In genomic region chr7:44537496-44537895, GRCm38 (mm10) we compare ENCODE assay signal across 33 mouse cellular contexts. TPM values are rescaled to one million over a fixed set of nuclear protein-coding genes. Genes with fewer than 3 reads are reported as not detected.
DNase-seq lines count a peak whose midpoint lies in the region; ATAC-seq lines count a peak whose summit lies in the region.
"Had no signal": no experiment of that assay in that cellular context is flagged by ENCODE, and none has a peak within 500 bp of the region (broad histone marks: within the 10 kb centered on the region; RNA-seq: fewer than 3 reads in every experiment).

No protein-coding gene starts in this region.

- H3K4me3 ChIP-seq in liver, embryonic 11.5 days (ENCODE audit: low read depth, low read length) = no peak overlapping the region
- H3K4me3 ChIP-seq: erythroblast, embryonic 14.5 days; gastrocnemius, adult 2 months; hindbrain, embryonic 10.5 days; layer of hippocampus, adult 2 months; limb, embryonic 10.5 days; limb, embryonic 15.5 days had no signal

- H3K4me1 ChIP-seq in liver, embryonic 11.5 days (replicated peaks; ENCODE audit: control insufficient read depth, insufficient read depth, low read length) = no peaks in the 10 kb centered on the region

- DNase-seq in cerebellum, adult 11 months = peak; percentile 72
- DNase-seq in cerebellum, postnatal 4 days (ENCODE audit: low spot score in 2 of 2) = no peak
- peak; percentile 38 for DNase-seq in ovary, postnatal 36 days (ENCODE audit: low spot score)
- no peak for DNase-seq in ovary, postnatal 10 days (ENCODE audit: low spot score)
- peak; percentile 79 for DNase-seq in cerebellum, adult 9-10 months
- DNase-seq in cerebellum, postnatal 36 days = peak; percentile 73 to 78
- DNase-seq in liver, embryonic 11.5 days (ENCODE audit: low spot score) = no peak
- no peak for DNase-seq in lung, postnatal 14 days
- DNase-seq: adrenal gland, adult 8-10 months; gastrocnemius, adult 2 months; heart, postnatal 14 days; kidney, adult 9 months; kidney, postnatal 25 days; lung, adult 2 months; lung, postnatal 10 days; right cerebral cortex, postnatal 4 days had no signal

- no peaks in the 10 kb centered on the region for H3K9me3 ChIP-seq in liver, embryonic 11.5 days (ENCODE audit: control insufficient read depth, low read length)
- H3K9me3 ChIP-seq: G1E; hindbrain, embryonic 10.5 days; limb, embryonic 10.5 days; limb, embryonic 15.5 days had no signal

- ATAC-seq in liver, embryonic 11.5 days (replicated peaks; ENCODE audit: low FRiP score) = no peak
- ATAC-seq: forebrain, embryonic 16.5 days; hindbrain, postnatal 0 days; intestine, postnatal 0 days; midbrain, embryonic 16.5 days had no signal

- H3K9ac ChIP-seq in liver, embryonic 11.5 days (ENCODE audit: low read depth, low read length) = no peak overlapping the region
- H3K9ac ChIP-seq: limb, embryonic 15.5 days; liver, embryonic 14.5 days had no signal

- no peak overlapping the region for H3K27ac ChIP-seq in liver, embryonic 11.5 days (ENCODE audit: low read depth, low read length)
- H3K27ac ChIP-seq: gastrocnemius, adult 2 months; hindbrain, embryonic 10.5 days; hindbrain, postnatal 0 days; layer of hippocampus, adult 2 months; limb, embryonic 10.5 days; limb, embryonic 15.5 days; liver, embryonic 14.5 days; stomach, postnatal 0 days had no signal

- no peaks in the 10 kb centered on the region for H3K27me3 ChIP-seq in liver, embryonic 11.5 days (replicated peaks; ENCODE audit: control insufficient read depth, insufficient read depth, low read length)
- H3K27me3 ChIP-seq: limb, embryonic 15.5 days had no signal

- H3K36me3 ChIP-seq in liver, embryonic 11.5 days (ENCODE audit: control insufficient read depth, insufficient read depth, low read length) = peaks cover 68% of the 10 kb centered on the region

- 94% methylated on average over 13 of the region's 13 CpGs for WGBS in liver, embryonic 11.5 days

- no peak overlapping the region for H3K4me2 ChIP-seq in liver, embryonic 11.5 days
- H3K4me2 ChIP-seq: limb, embryonic 15.5 days; midbrain, embryonic 11.5 days had no signal

RNA-seq across cellular contexts. Expression of gene Spib, which starts 5.6 kb away (rescaled TPM):
- 0.05 TPM in 1 of 2 replicates, not detected in the other for polyA plus RNA-seq in liver, embryonic 11.5 days (2014; fragmentation: Nextera tagmentation; extraction: Ambion mirVana)
- polyA plus RNA-seq: forebrain, embryonic 16.5 days; G1E; heart, embryonic 14.5 days; hindbrain, embryonic 10.5 days; hindbrain, postnatal 0 days; limb, embryonic 10.5 days; midbrain, embryonic 11.5 days; midbrain, embryonic 16.5 days; neural tube, embryonic 11.5 days had no signal

RNA-seq across cellular contexts. Expression of gene Pold1, which starts 11.2 kb away (rescaled TPM):
- 119 and 128 TPM in 2 replicates for polyA plus RNA-seq in liver, embryonic 11.5 days (2014; fragmentation: Nextera tagmentation; extraction: Ambion mirVana)

RNA-seq across cellular contexts. Expression of gene Mybpc2, which starts 13.0 kb away (rescaled TPM):
- polyA plus RNA-seq in liver, embryonic 11.5 days (2014; fragmentation: Nextera tagmentation; extraction: Ambion mirVana) = not detected in 2 replicates
- polyA plus RNA-seq: C2C12; erythroblast, embryonic 14.5 days; forebrain, embryonic 11.5 days; G1E; liver, embryonic 14.5 days; midbrain, embryonic 11.5 days; neural tube, embryonic 11.5 days had no signal

RNA-seq across cellular contexts. Expression of gene Nr1h2, which starts 16.3 kb away (rescaled TPM):
- 65.6 and 69.2 TPM in 2 replicates for polyA plus RNA-seq in liver, embryonic 11.5 days (2014; fragmentation: Nextera tagmentation; extraction: Ambion mirVana)

RNA-seq across cellular contexts. Expression of gene Napsa, which starts 34.7 kb away (rescaled TPM):
- 1.4 and 2.1 TPM in 2 replicates for polyA plus RNA-seq in liver, embryonic 11.5 days (2014; fragmentation: Nextera tagmentation; extraction: Ambion mirVana)
- polyA plus RNA-seq: C2C12 had no signal

Comparison
In these comparisons a context has a peak if more than half of its experiments do, and no peak if none do; other contexts are left out.
1. DNase-seq: peak in cerebellum, adult 11 months (single experiment), ovary, postnatal 36 days (single experiment), cerebellum, adult 9-10 months (single experiment) and cerebellum, postnatal 36 days (2 of 2); none in cerebellum, postnatal 4 days (0 of 2), ovary, postnatal 10 days (single experiment), liver, embryonic 11.5 days (single experiment) and lung, postnatal 14 days (single experiment).